Mouse (Mus musculus) erythroblast, embryonic 14.5 days (primary cell): ENCODE measurements around the gene Moxd1.

Experiments
- GATA1 ChIP-seq: IDR thresholded peaks from 2 replicates; pipeline ENCODE4 v1.6.1; 2012; ENCODE audit warnings: low read length, inconsistent platforms, mixed read lengths
- TAL1 ChIP-seq: IDR thresholded peaks from 3 replicates; pipeline ENCODE4 v1.6.1; 2012; ENCODE audit warnings: low read length, inconsistent platforms, mixed read lengths

DNA sequence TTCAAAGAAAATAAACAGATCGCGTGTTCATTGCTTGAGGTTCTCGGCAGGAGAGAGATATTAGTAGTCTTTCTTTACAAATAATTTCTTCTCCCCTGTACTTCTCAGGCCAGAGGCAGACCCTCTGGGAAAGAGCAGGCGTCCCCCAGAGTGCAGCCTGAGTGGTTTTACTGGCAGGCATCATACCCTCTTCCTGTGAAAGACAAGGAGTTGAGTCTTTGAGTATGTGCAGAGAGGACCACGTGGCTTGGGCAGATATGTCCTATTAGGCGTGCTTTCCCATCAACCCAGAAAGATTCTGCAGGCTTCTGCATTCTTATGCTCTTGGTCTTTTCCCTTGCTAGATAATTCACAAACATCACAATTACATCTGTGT, 117.9 kb downstream of the Moxd1 start:
- no peak for TF ChIP-seq TAL1
- no peak for TF ChIP-seq GATA1
